Mouse (Mus musculus): ENCODE measurements around the gene Ankk1. TPM values are rescaled to one million over a fixed set of nuclear protein-coding genes. Genes with fewer than 3 reads are reported as not detected.

The Ankk1 gene
- polyA plus RNA-seq, 1 experiment from 2014 or later = not detected

DNA sequence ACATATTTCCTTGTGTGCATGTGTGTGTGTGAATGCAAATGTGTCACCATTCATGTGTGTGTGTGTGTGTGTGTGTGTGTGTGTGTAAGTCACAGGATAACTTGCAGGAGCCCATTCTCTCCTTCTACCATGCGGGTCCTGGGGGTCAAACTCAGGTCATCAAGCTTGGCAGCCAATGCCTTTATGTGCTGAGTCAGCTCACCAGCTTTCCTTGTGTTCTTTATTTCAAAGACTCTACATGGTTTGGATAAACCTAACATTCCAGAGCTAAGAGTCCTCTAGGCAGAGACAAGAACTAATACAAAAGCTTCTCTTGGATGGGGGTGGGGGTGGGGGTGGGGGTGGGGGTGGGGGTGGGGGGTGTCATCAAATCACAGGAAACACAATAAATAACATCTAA, 1.2 kb downstream of the Ankk1 start:
- no peak overlapping the region for H3K27ac ChIP-seq (ENCODE audit: low read depth, low read length)
- H3K9ac ChIP-seq (ENCODE audit: low read length) = no peak overlapping the region
- H3K27me3 ChIP-seq (ENCODE audit: control insufficient read depth, insufficient read depth, low read length) = no peaks in the 10 kb centered on the region
- no peak for DNase-seq (ENCODE audit: low spot score)
- H3K9me3 ChIP-seq (ENCODE audit: control insufficient read depth, low read length) = no peaks in the 10 kb centered on the region
- 50% methylated on average over 1 of the region's 1 CpGs for WGBS
- H3K36me3 ChIP-seq (ENCODE audit: control insufficient read depth, insufficient read depth, low read length) = no peaks in the 10 kb centered on the region
- no peak overlapping the region for H3K4me2 ChIP-seq (ENCODE audit: low read depth, low read length, severe bottlenecking)
- no peaks in the 10 kb centered on the region for H3K4me1 ChIP-seq (replicated peaks; ENCODE audit: control insufficient read depth, insufficient read depth, low read length)
- no peak for ATAC-seq (replicated peaks; ENCODE audit: low FRiP score)
- no peak overlapping the region for H3K4me3 ChIP-seq (ENCODE audit: low read depth, low read length)

- DNase-seq (ENCODE audit: low spot score) (no peak), ATAC-seq (replicated peaks; ENCODE audit: low FRiP score) (no peak)
- Histone ChIP-seq H3K27ac (ENCODE audit: low read depth, low read length) (no peak overlapping the region), H3K36me3 (ENCODE audit: control insufficient read depth, insufficient read depth, low read length) (no peaks in the 10 kb centered on the region), H3K27me3 (ENCODE audit: control insufficient read depth, insufficient read depth, low read length) (no peaks in the 10 kb centered on the region), H3K4me1 (replicated peaks; ENCODE audit: control insufficient read depth, insufficient read depth, low read length) (no peaks in the 10 kb centered on the region), H3K9ac (ENCODE audit: low read length) (no peak overlapping the region), H3K4me2 (ENCODE audit: low read depth, low read length, severe bottlenecking) (no peak overlapping the region), H3K4me3 (ENCODE audit: low read depth, low read length) (no peak overlapping the region), H3K9me3 (ENCODE audit: control insufficient read depth, low read length) (no peaks in the 10 kb centered on the region)
- 90% methylated on average over 5 of the region's 5 CpGs for WGBS
Observed at GRCm38 (mm10) chr9:49423866-49424265, 3.0 kb downstream of the Ankk1 start.

DNA sequence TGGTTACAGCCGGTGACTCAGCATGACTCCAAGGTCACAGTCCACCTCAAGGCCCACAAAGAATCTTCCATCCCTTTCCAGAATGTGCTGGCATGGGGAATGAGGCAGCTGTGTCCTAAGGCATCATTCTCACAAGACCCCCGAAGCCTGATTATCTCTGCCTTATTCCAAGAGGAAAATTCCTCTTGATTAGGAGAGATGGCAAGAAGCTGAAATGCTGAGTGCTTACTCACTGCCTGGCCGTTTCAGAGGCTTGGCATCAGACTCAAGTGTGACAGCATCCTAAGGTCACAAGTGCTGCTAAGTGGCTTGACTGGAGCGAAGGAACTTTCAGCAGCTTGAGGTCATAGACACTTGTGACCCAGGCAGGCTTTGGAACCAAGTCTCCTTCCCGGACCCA, 16.2 kb downstream of the Ankk1 start:
- DNase-seq (ENCODE audit: low spot score) (no peak), ATAC-seq (replicated peaks; ENCODE audit: low FRiP score) (no peak)
- H3K4me1 ChIP-seq (replicated peaks; ENCODE audit: control insufficient read depth, insufficient read depth, low read length) = peaks cover 3% of the 10 kb centered on the region
- WGBS = 87% methylated on average over 5 of the region's 5 CpGs
- no peaks in the 10 kb centered on the region for H3K9me3 ChIP-seq (ENCODE audit: control insufficient read depth, low read length)
- no peak overlapping the region for H3K4me2 ChIP-seq (ENCODE audit: low read depth, low read length, severe bottlenecking)
- H3K36me3 ChIP-seq (ENCODE audit: control insufficient read depth, insufficient read depth, low read length) = no peaks in the 10 kb centered on the region
- H3K4me3 ChIP-seq (ENCODE audit: low read depth, low read length) = no peak overlapping the region
- no peak overlapping the region for H3K27ac ChIP-seq (ENCODE audit: low read depth, low read length)
- H3K27me3 ChIP-seq (ENCODE audit: control insufficient read depth, insufficient read depth, low read length) = no peaks in the 10 kb centered on the region
- H3K9ac ChIP-seq (ENCODE audit: low read length) = no peak overlapping the region

- ATAC-seq (replicated peaks; ENCODE audit: low FRiP score) = no peak
- Histone ChIP-seq H3K4me3 (ENCODE audit: low read depth, low read length) (no peak overlapping the region), H3K9ac (ENCODE audit: low read length) (no peak overlapping the region), H3K4me2 (ENCODE audit: low read depth, low read length, severe bottlenecking) (no peak overlapping the region), H3K9me3 (ENCODE audit: control insufficient read depth, low read length) (no peaks in the 10 kb centered on the region), H3K27me3 (ENCODE audit: control insufficient read depth, insufficient read depth, low read length) (no peaks in the 10 kb centered on the region), H3K36me3 (ENCODE audit: control insufficient read depth, insufficient read depth, low read length) (no peaks in the 10 kb centered on the region), H3K27ac (ENCODE audit: low read depth, low read length) (no peak overlapping the region), H3K4me1 (replicated peaks; ENCODE audit: control insufficient read depth, insufficient read depth, low read length) (peaks cover 3% of the 10 kb centered on the region)
- no peak for DNase-seq (ENCODE audit: low spot score)
- 93% methylated on average over 5 of the region's 5 CpGs for WGBS
Observed at GRCm38 (mm10) chr9:49407028-49407427, 19.8 kb downstream of the Ankk1 start.

GRCm38 (mm10) chr9:49403711-49404110, 23.1 kb downstream of the Ankk1 start:
- H3K27me3 ChIP-seq (ENCODE audit: control insufficient read depth, insufficient read depth, low read length) = no peaks in the 10 kb centered on the region
- no peak overlapping the region for H3K9ac ChIP-seq (ENCODE audit: low read length)
- 80% methylated on average over 2 of the region's 2 CpGs for WGBS
- DNase-seq (ENCODE audit: low spot score) = no peak
- no peaks in the 10 kb centered on the region for H3K9me3 ChIP-seq (ENCODE audit: control insufficient read depth, low read length)
- no peaks in the 10 kb centered on the region for H3K36me3 ChIP-seq (ENCODE audit: control insufficient read depth, insufficient read depth, low read length)
- no peaks in the 10 kb centered on the region for H3K4me1 ChIP-seq (replicated peaks; ENCODE audit: control insufficient read depth, insufficient read depth, low read length)
- no peak overlapping the region for H3K4me3 ChIP-seq (ENCODE audit: low read depth, low read length)
- no peak for ATAC-seq (replicated peaks; ENCODE audit: low FRiP score)
- H3K4me2 ChIP-seq (ENCODE audit: low read depth, low read length, severe bottlenecking) = no peak overlapping the region
- H3K27ac ChIP-seq (ENCODE audit: low read depth, low read length) = no peak overlapping the region

DNA sequence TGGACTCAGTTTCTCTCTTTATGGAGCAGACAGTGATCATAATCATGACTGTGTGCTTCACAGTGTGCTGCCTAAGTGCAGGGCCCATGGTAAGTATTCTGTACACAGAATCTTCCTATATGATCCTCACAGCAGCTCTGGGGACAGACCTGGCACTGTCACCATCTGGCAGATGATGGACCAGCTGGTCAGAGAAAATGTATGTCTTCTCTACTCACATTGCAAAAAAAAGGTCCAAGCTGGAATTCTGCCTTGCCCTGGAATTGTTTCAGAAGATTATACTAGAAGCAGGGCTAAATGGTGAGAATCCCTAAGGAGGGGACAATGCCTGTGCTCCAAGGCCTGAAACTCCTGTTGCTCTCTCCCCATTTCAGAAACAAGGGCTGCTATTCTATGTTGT, 30.8 kb downstream of the Ankk1 start:
- no peak overlapping the region for H3K4me2 ChIP-seq (ENCODE audit: low read depth, low read length, severe bottlenecking)
- no peaks in the 10 kb centered on the region for H3K4me1 ChIP-seq (replicated peaks; ENCODE audit: control insufficient read depth, insufficient read depth, low read length)
- DNase-seq (ENCODE audit: low spot score) (no peak), ATAC-seq (replicated peaks; ENCODE audit: low FRiP score) (no peak)
- H3K9me3 ChIP-seq (ENCODE audit: control insufficient read depth, low read length) = no peaks in the 10 kb centered on the region
- no peak overlapping the region for H3K27ac ChIP-seq (ENCODE audit: low read depth, low read length)
- H3K4me3 ChIP-seq (ENCODE audit: low read depth, low read length) = no peak overlapping the region
- H3K36me3 ChIP-seq (ENCODE audit: control insufficient read depth, insufficient read depth, low read length) = no peaks in the 10 kb centered on the region
- no peak overlapping the region for H3K9ac ChIP-seq (ENCODE audit: low read length)
- no peaks in the 10 kb centered on the region for H3K27me3 ChIP-seq (ENCODE audit: control insufficient read depth, insufficient read depth, low read length)

DNA sequence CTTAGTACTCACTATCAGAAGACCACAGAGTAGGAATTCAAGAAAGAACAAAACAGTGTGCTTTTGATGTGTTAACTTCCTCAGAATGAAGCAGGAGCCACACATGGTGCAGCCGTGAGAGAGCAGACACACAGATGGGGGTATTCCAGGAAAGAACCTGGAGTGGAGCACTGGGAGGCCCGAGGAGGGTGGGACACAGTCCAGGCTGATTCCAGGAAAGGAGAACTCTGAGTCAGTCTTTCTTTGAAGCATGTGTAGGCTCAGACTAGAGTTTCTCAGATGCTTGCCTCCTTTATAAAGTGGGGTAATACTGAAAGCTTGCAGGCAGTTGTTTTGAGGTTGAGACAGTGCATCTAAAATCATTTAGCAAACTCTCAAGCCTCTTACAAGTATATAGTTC, 34.6 kb downstream of the Ankk1 start:
- H3K4me1 ChIP-seq (replicated peaks; ENCODE audit: control insufficient read depth, insufficient read depth, low read length) = no peaks in the 10 kb centered on the region
- H3K27ac ChIP-seq (ENCODE audit: low read depth, low read length) = no peak overlapping the region
- H3K36me3 ChIP-seq (ENCODE audit: control insufficient read depth, insufficient read depth, low read length) = no peaks in the 10 kb centered on the region
- WGBS = 59% methylated on average over 2 of the region's 2 CpGs
- H3K9me3 ChIP-seq (ENCODE audit: control insufficient read depth, low read length) = no peaks in the 10 kb centered on the region
- H3K4me3 ChIP-seq (ENCODE audit: low read depth, low read length) = no peak overlapping the region
- H3K27me3 ChIP-seq (ENCODE audit: control insufficient read depth, insufficient read depth, low read length) = no peaks in the 10 kb centered on the region
- DNase-seq (ENCODE audit: low spot score) = no peak
- no peak overlapping the region for H3K4me2 ChIP-seq (ENCODE audit: low read depth, low read length, severe bottlenecking)
- H3K9ac ChIP-seq (ENCODE audit: low read length) = no peak overlapping the region
- ATAC-seq (replicated peaks; ENCODE audit: low FRiP score) = no peak

- no peaks in the 10 kb centered on the region for H3K27me3 ChIP-seq (ENCODE audit: control insufficient read depth, insufficient read depth, low read length)
- no peak overlapping the region for H3K9ac ChIP-seq (ENCODE audit: low read length)
- ATAC-seq (replicated peaks; ENCODE audit: low FRiP score) (no peak), DNase-seq (ENCODE audit: low spot score) (no peak)
- H3K4me1 ChIP-seq (replicated peaks; ENCODE audit: control insufficient read depth, insufficient read depth, low read length) = no peaks in the 10 kb centered on the region
- H3K4me2 ChIP-seq (ENCODE audit: low read depth, low read length, severe bottlenecking) = 0 out of 2 replicates have a peak overlapping the region, but pooled peaks have one; percentile 5
- no peak overlapping the region for H3K4me3 ChIP-seq (ENCODE audit: low read depth, low read length)
- 25% methylated on average over 11 of the region's 11 CpGs for WGBS
- no peak overlapping the region for H3K27ac ChIP-seq (ENCODE audit: low read depth, low read length)
- no peaks in the 10 kb centered on the region for H3K36me3 ChIP-seq (ENCODE audit: control insufficient read depth, insufficient read depth, low read length)
- H3K9me3 ChIP-seq (ENCODE audit: control insufficient read depth, low read length) = no peaks in the 10 kb centered on the region
Observed at GRCm38 (mm10) chr9:49386119-49386518, 40.7 kb downstream of the Ankk1 start.

GRCm38 (mm10) chr9:49385301-49385700, 41.5 kb downstream of the Ankk1 start:
- ATAC-seq (replicated peaks; ENCODE audit: low FRiP score) (no peak), DNase-seq (ENCODE audit: low spot score) (no peak)
- WGBS = 58% methylated on average over 7 of the region's 7 CpGs
- Histone ChIP-seq H3K27me3 (ENCODE audit: control insufficient read depth, insufficient read depth, low read length) (no peaks in the 10 kb centered on the region), H3K4me1 (replicated peaks; ENCODE audit: control insufficient read depth, insufficient read depth, low read length) (no peaks in the 10 kb centered on the region), H3K9me3 (ENCODE audit: control insufficient read depth, low read length) (no peaks in the 10 kb centered on the region), H3K9ac (ENCODE audit: low read length) (no peak overlapping the region), H3K27ac (ENCODE audit: low read depth, low read length) (no peak overlapping the region), H3K36me3 (ENCODE audit: control insufficient read depth, insufficient read depth, low read length) (no peaks in the 10 kb centered on the region), H3K4me3 (ENCODE audit: low read depth, low read length) (no peak overlapping the region), H3K4me2 (ENCODE audit: low read depth, low read length, severe bottlenecking) (no peak overlapping the region)

Measured in forebrain, embryonic 11.5 days (tissue).